Mouse (Mus musculus): ENCODE measurements around the gene Bhlhe40.

DNA sequence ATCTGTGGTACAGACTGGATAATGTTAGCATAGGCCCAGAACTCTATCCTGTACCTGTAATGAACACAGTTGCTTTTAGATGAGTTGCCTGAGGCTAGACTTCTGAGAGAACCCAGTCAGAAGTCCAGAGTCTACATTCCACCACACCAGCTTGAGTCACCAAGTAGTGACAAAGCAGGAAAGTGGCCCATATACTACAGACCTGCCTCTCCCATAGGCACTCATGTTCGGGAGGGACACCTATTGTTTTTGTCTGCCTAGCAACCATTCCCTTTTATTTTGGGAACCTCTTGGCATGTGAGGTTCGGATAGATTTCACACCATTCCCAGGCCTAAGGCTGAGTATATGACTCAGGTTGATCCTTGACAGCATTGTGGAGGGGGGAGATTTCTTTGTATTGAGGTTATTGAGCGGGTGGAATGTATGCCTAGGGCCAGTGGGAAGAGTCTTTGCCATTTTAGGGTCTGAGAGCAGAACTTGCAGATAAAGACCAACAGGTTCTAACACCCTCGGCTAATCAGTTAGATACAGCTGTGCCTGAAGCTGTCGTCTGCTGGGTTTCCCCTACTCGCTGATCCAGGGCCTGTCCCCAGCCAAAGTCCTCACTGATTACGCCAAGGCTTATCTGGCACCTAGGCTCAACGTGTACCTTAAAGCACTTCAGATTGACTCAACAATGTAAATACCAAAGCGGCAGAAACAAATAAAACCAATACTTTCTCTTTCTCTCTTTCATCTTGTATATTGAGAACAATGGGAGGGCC, 44.1 kb downstream of the Bhlhe40 start:
- TF ChIP-seq CTCF (IDR thresholded peaks at IDR 0.05; ENCODE audit: extremely low read depth, insufficient read depth, low read length) (no peak), POLR2A (IDR thresholded peaks at IDR 0.05; ENCODE audit: extremely low read depth, insufficient read depth, low read length) (no peak)
